Mouse (Mus musculus) heart, embryonic 12.5 days (tissue): ENCODE measurements around the gene Gfm1. TPM values are rescaled to one million over a fixed set of nuclear protein-coding genes. Genes with fewer than 3 reads are reported as not detected.

Source experiments
- ATAC-seq: fragments of 200-750 bp; cut with Nextera tagmentation; 2 replicates; pipeline ENCODE4 v1.8.0; 2017; ENCODE audit warnings: moderate TSS enrichment, moderate library complexity; ENCODE audit not compliant: insufficient number of reproducible peaks, low FRiP score
- H3K27ac ChIP-seq: fragments of 300-500 bp; sonication (generic); 2 replicates; pipeline ENCODE4 v1.5.1; 2016; ENCODE audit warnings: mild to moderate bottlenecking, moderate library complexity; ENCODE audit not compliant: poor library complexity, severe bottlenecking
- H3K27me3 ChIP-seq: fragments of 300-500 bp; sonication (generic); replicated peaks from 2 replicates; pipeline ENCODE4 v1.6.1; 2016; ENCODE audit warnings: mild to moderate bottlenecking, moderate library complexity
- H3K36me3 ChIP-seq: fragments of 300-500 bp; sonication (generic); 2 replicates; pipeline ENCODE4 v1.6.1; 2016; ENCODE audit warnings: mild to moderate bottlenecking, moderate library complexity
- H3K4me1 ChIP-seq: fragments of 300-500 bp; sonication (generic); replicated peaks from 2 replicates; pipeline ENCODE4 v1.6.1; 2016; ENCODE audit warnings: mild to moderate bottlenecking
- H3K4me2 ChIP-seq: fragments of 300-500 bp; sonication (generic); 2 replicates; pipeline ENCODE4 v1.6.1; 2016; ENCODE audit warnings: mild to moderate bottlenecking, moderate library complexity
- H3K4me3 ChIP-seq: fragments of 300-500 bp; sonication (generic); 2 replicates; pipeline ENCODE4 v1.5.1; 2016; ENCODE audit warnings: mild to moderate bottlenecking
- H3K9ac ChIP-seq: fragments of 300-500 bp; sonication (generic); 2 replicates; pipeline ENCODE4 v1.6.1; 2016; ENCODE audit warnings: mild to moderate bottlenecking, moderate library complexity
- H3K9me3 ChIP-seq: fragments of 300-500 bp; sonication (generic); replicated peaks from 2 replicates; pipeline ENCODE4 v1.6.1; 2016; ENCODE audit warnings: mild to moderate bottlenecking, moderate library complexity
- WGBS: fragments of 180-500 bp; shearing (Covaris S2); methylation state at CpG from one replicate; pipeline ENCODE4 v1.1.7; 2016; 5-methylcytosine and 5-hydroxymethylcytosine counted together
- polyA plus RNA-seq: library from polyadenylated mRNA; unstranded; fragments of >200 nt; fragmentation: Nextera tagmentation; extraction: Ambion mirVana; gene quantifications from 2 replicates; pipeline ENCODE4 v1.2.1, GENCODE M21; 2016

The Gfm1 gene
- 116 and 123 TPM in 2 replicates for polyA plus RNA-seq

GRCm38 (mm10) chr3:67429999-67430380 is at the start of gene Gfm1:
Gfm1 (plus strand) TSS chr3:67430096.
- H3K27me3 ChIP-seq: no peaks in the 10 kb centered on the region
- peaks cover 12% of the 10 kb centered on the region for H3K9me3 ChIP-seq
- peak; percentile 84 for ATAC-seq
- H3K36me3 ChIP-seq: peaks cover 30% of the 10 kb centered on the region
- peak within 1 kb of the TSS; percentile 29; the same call in 1 of the 2 replicates for H3K27ac ChIP-seq
- WGBS: under 1% methylated on average over 24 of the region's 24 CpGs
- H3K9ac ChIP-seq: peak within 1 kb of the TSS; percentile 93
- H3K4me2 ChIP-seq: peak within 1 kb of the TSS; percentile 86
- peaks cover 8% of the 10 kb centered on the region for H3K4me1 ChIP-seq
- peak within 1 kb of the TSS; percentile 98 for H3K4me3 ChIP-seq

- Histone ChIP-seq H3K4me3 (peak overlapping the region; percentile 98), H3K9me3 (peaks cover 12% of the 10 kb centered on the region), H3K27me3 (no peaks in the 10 kb centered on the region), H3K9ac (0 out of 2 replicates have a peak overlapping the region, but pooled peaks have one; percentile 93), H3K4me1 (peaks cover 8% of the 10 kb centered on the region), H3K4me2 (peak overlapping the region; percentile 86), H3K27ac (no peak overlapping the region), H3K36me3 (peaks cover 28% of the 10 kb centered on the region)
- WGBS: 36% methylated on average over 8 of the region's 8 CpGs
- peak; percentile 55 for ATAC-seq
These were observed 428 bp upstream of the Gfm1 start for GRCm38 (mm10) chr3:67429338-67429998.

GRCm38 (mm10) chr3:67434011-67434410 is 4.1 kb downstream of the Gfm1 start:
- no peaks in the 10 kb centered on the region for H3K9me3 ChIP-seq
- H3K9ac ChIP-seq: no peak overlapping the region
- WGBS: 89% methylated on average over 6 of the region's 6 CpGs
- H3K27me3 ChIP-seq: no peaks in the 10 kb centered on the region
- H3K4me1 ChIP-seq: peaks cover 8% of the 10 kb centered on the region
- no peak overlapping the region for H3K4me2 ChIP-seq
- H3K4me3 ChIP-seq: no peak overlapping the region
- ATAC-seq: no peak
- peaks cover 64% of the 10 kb centered on the region for H3K36me3 ChIP-seq
- H3K27ac ChIP-seq: no peak overlapping the region

GRCm38 (mm10) chr3:67447143-67447542 is 17.2 kb downstream of the Gfm1 start:
- Histone ChIP-seq H3K4me3 (no peak overlapping the region), H3K27ac (no peak overlapping the region), H3K36me3 (peaks cover 79% of the 10 kb centered on the region), H3K4me2 (no peak overlapping the region), H3K9me3 (no peaks in the 10 kb centered on the region), H3K27me3 (no peaks in the 10 kb centered on the region), H3K4me1 (no peaks in the 10 kb centered on the region), H3K9ac (no peak overlapping the region)
- ATAC-seq: no peak
- WGBS: 82% methylated on average over 2 of the region's 2 CpGs

- Histone ChIP-seq H3K9ac (no peak overlapping the region), H3K27ac (no peak overlapping the region), H3K4me1 (no peaks in the 10 kb centered on the region), H3K4me3 (no peak overlapping the region), H3K9me3 (no peaks in the 10 kb centered on the region), H3K4me2 (no peak overlapping the region), H3K36me3 (peaks cover 81% of the 10 kb centered on the region), H3K27me3 (no peaks in the 10 kb centered on the region)
- WGBS: 91% methylated on average over 21 of the region's 21 CpGs
- ATAC-seq: no peak
These were observed 19.8 kb downstream of the Gfm1 start for GRCm38 (mm10) chr3:67449660-67450059.

- Histone ChIP-seq H3K4me1 (no peaks in the 10 kb centered on the region), H3K9ac (no peak overlapping the region), H3K4me2 (no peak overlapping the region), H3K4me3 (no peak overlapping the region), H3K27me3 (no peaks in the 10 kb centered on the region), H3K9me3 (no peaks in the 10 kb centered on the region), H3K36me3 (peaks cover 84% of the 10 kb centered on the region), H3K27ac (no peak overlapping the region)
- 89% methylated on average over 5 of the region's 5 CpGs for WGBS
- no peak for ATAC-seq
These were observed 20.8 kb downstream of the Gfm1 start for GRCm38 (mm10) chr3:67450601-67451210.

GRCm38 (mm10) chr3:67459881-67460280 is 30.0 kb downstream of the Gfm1 start:
- Histone ChIP-seq H3K4me1 (peaks cover 12% of the 10 kb centered on the region), H3K9ac (no peak overlapping the region), H3K36me3 (peaks cover 59% of the 10 kb centered on the region), H3K27me3 (no peaks in the 10 kb centered on the region), H3K4me2 (no peak overlapping the region), H3K9me3 (no peaks in the 10 kb centered on the region), H3K4me3 (no peak overlapping the region), H3K27ac (no peak overlapping the region)
- WGBS: 95% methylated on average over 3 of the region's 3 CpGs
- no peak for ATAC-seq

GRCm38 (mm10) chr3:67462015-67462414 is 32.1 kb downstream of the Gfm1 start:
- Histone ChIP-seq H3K36me3 (peaks cover 42% of the 10 kb centered on the region), H3K4me3 (no peak overlapping the region)

GRCm38 (mm10) chr3:67462578-67462977 is 32.7 kb downstream of the Gfm1 start:
- H3K27me3 ChIP-seq: no peaks in the 10 kb centered on the region
- no peak for ATAC-seq
- peak overlapping the region; percentile 73 for H3K4me3 ChIP-seq
- H3K9me3 ChIP-seq: no peaks in the 10 kb centered on the region
- peaks cover 12% of the 10 kb centered on the region for H3K4me1 ChIP-seq
- no peak overlapping the region for H3K27ac ChIP-seq
- H3K4me2 ChIP-seq: peak overlapping the region; percentile 86
- 34% methylated on average over 10 of the region's 10 CpGs for WGBS
- peaks cover 37% of the 10 kb centered on the region for H3K36me3 ChIP-seq
- peak overlapping the region; percentile 56 for H3K9ac ChIP-seq

More at GRCm38 (mm10) chr3:67462015-67462414, 32.1 kb downstream of the Gfm1 start:
- H3K27ac ChIP-seq: no peak overlapping the region
- peak overlapping the region; percentile 56; the same call in 1 of the 2 replicates for H3K9ac ChIP-seq
- peaks cover 12% of the 10 kb centered on the region for H3K4me1 ChIP-seq
- no peak overlapping the region for H3K4me2 ChIP-seq
- H3K9me3 ChIP-seq: no peaks in the 10 kb centered on the region
- 87% methylated on average over 7 of the region's 7 CpGs for WGBS
- no peaks in the 10 kb centered on the region for H3K27me3 ChIP-seq
- ATAC-seq: no peak

- Histone ChIP-seq H3K9me3 (no peaks in the 10 kb centered on the region), H3K36me3 (peaks cover 38% of the 10 kb centered on the region), H3K4me1 (peaks cover 12% of the 10 kb centered on the region), H3K9ac (peak overlapping the region; percentile 81), H3K4me3 (peak overlapping the region; percentile 73), H3K4me2 (peak overlapping the region; percentile 86), H3K27me3 (no peaks in the 10 kb centered on the region), H3K27ac (peak overlapping the region; percentile 81)
- WGBS: 2% methylated on average over 12 of the region's 12 CpGs
- ATAC-seq: no peak
These were observed 33.1 kb downstream of the Gfm1 start for GRCm38 (mm10) chr3:67463001-67463400.

GRCm38 (mm10) chr3:67463450-67464372 is 33.8 kb downstream of the Gfm1 start, which contains the start of gene Lxn:
Lxn (minus strand) TSS chr3:67463926.
- Histone ChIP-seq H3K9ac (peak within 1 kb of the TSS; percentile 81), H3K4me2 (peak within 1 kb of the TSS; percentile 86), H3K36me3 (peaks cover 38% of the 10 kb centered on the region), H3K9me3 (no peaks in the 10 kb centered on the region), H3K27me3 (no peaks in the 10 kb centered on the region), H3K4me3 (peak within 1 kb of the TSS; percentile 73), H3K4me1 (peaks cover 12% of the 10 kb centered on the region), H3K27ac (peak within 1 kb of the TSS; percentile 81)
- peak; percentile 89 for ATAC-seq
- WGBS: 1% methylated on average over 43 of the region's 43 CpGs
